Mouse (Mus musculus) midbrain, embryonic 11.5 days (tissue): ENCODE data around the gene Tasp1. TPM values are rescaled to one million over a fixed set of nuclear protein-coding genes. Genes with fewer than 3 reads are reported as not detected.
A peak's percentile ranks its signal among the peaks of the same experiment; 100 is the strongest.
"Not testable (repeated sequence)": the region's sequence is repeated elsewhere in the genome, so short reads cannot be mapped to it uniquely, and the experiment has no call there.

Source experiments
- ATAC-seq: fragments of 200-750 bp; cut with Nextera tagmentation; 2 replicates; pipeline ENCODE4 v1.8.0; 2017; ENCODE audit warnings: moderate TSS enrichment, moderate library complexity; ENCODE audit not compliant: low FRiP score
- DNase-seq: peaks from one replicate; pipeline ENCODE4 v3.0.0; 2015; ENCODE audit warnings: low spot score; ENCODE audit errors: missing footprints
- H3K27ac ChIP-seq: fragments of 300-500 bp; sonication (generic); 2 replicates; pipeline ENCODE4 v1.5.1; 2014; ENCODE audit warnings: low read depth, low read length
- H3K27me3 ChIP-seq: fragments of 300-500 bp; sonication (generic); 2 replicates; pipeline ENCODE4 v1.6.1; 2014; ENCODE audit warnings: mild to moderate bottlenecking, low read length, moderate library complexity, mixed read lengths; ENCODE audit not compliant: control insufficient read depth, insufficient read depth
- H3K36me3 ChIP-seq: fragments of 300-500 bp; sonication (generic); 2 replicates; pipeline ENCODE4 v1.6.1; 2014; ENCODE audit warnings: mild to moderate bottlenecking, low read length, moderate library complexity, mixed read lengths; ENCODE audit not compliant: control insufficient read depth, insufficient read depth
- H3K4me1 ChIP-seq: fragments of 300-500 bp; sonication (generic); 2 replicates; pipeline ENCODE4 v1.6.1; 2014; ENCODE audit warnings: low read length; ENCODE audit not compliant: control insufficient read depth, insufficient read depth
- H3K4me2 ChIP-seq: fragments of 300-500 bp; sonication (generic); 2 replicates; pipeline ENCODE4 v1.6.1; 2014; ENCODE audit warnings: mild to moderate bottlenecking, moderate library complexity
- H3K4me3 ChIP-seq: fragments of 300-500 bp; sonication (generic); 2 replicates; pipeline ENCODE4 v1.5.1; 2014; ENCODE audit warnings: low read depth, low read length
- H3K9ac ChIP-seq: fragments of 300-500 bp; sonication (generic); 2 replicates; pipeline ENCODE4 v1.6.1; 2014; ENCODE audit warnings: low read length
- H3K9me3 ChIP-seq: fragments of 300-500 bp; sonication (generic); 2 replicates; pipeline ENCODE4 v1.6.1; 2016; ENCODE audit warnings: low read length; ENCODE audit not compliant: control insufficient read depth
- WGBS: fragments of 180-500 bp; shearing (Covaris S2); extraction: QIAGEN DNeasy Blood & Tissue Kit; methylation state at CpG from one replicate; pipeline ENCODE4 v1.1.7; 2014; 5-methylcytosine and 5-hydroxymethylcytosine counted together
- polyA plus RNA-seq: library from polyadenylated mRNA; unstranded; fragments of >200 nt; fragmentation: Nextera tagmentation; extraction: Ambion mirVana; gene quantifications from 2 replicates; pipeline ENCODE4 v1.2.1, GENCODE M21; 2014

Tasp1 gene
- polyA plus RNA-seq, 1 experiment from 2014 or later, result 14.8 TPM

- WGBS, result 85% methylated on average over 4 of the region's 4 CpGs
- H3K4me2 ChIP-seq, result no peak overlapping the region
- no peaks in the 10 kb centered on the region for H3K36me3 ChIP-seq
- H3K27ac ChIP-seq, result no peak overlapping the region
- DNase-seq, result no peak
- H3K9me3 ChIP-seq, result no peaks in the 10 kb centered on the region
- H3K4me3 ChIP-seq, result no peak overlapping the region
- no peaks in the 10 kb centered on the region for H3K27me3 ChIP-seq
- no peak for ATAC-seq
- H3K4me1 ChIP-seq, result no peaks in the 10 kb centered on the region
- no peak overlapping the region for H3K9ac ChIP-seq
These were observed 132.5 kb downstream of the Tasp1 start for GRCm38 (mm10) chr2:139934033-139934572.

- H3K4me1 ChIP-seq, result no peaks in the 10 kb centered on the region
- H3K4me3 ChIP-seq, result no peak overlapping the region
- H3K27ac ChIP-seq, result no peak overlapping the region
- 79% methylated on average over 2 of the region's 2 CpGs for WGBS
- no peak for ATAC-seq
- no peaks in the 10 kb centered on the region for H3K27me3 ChIP-seq
- no peak overlapping the region for H3K9ac ChIP-seq
- DNase-seq, result no peak
- no peaks in the 10 kb centered on the region for H3K9me3 ChIP-seq
- H3K36me3 ChIP-seq, result no peaks in the 10 kb centered on the region
- no peak overlapping the region for H3K4me2 ChIP-seq
These were observed 134.4 kb downstream of the Tasp1 start for GRCm38 (mm10) chr2:139932211-139932610.

- H3K4me3 ChIP-seq, result no peak overlapping the region
- WGBS, result 0% methylated on average over 1 of the region's 1 CpGs
- H3K27me3 ChIP-seq, result no peaks in the 10 kb centered on the region
- H3K9me3 ChIP-seq, result no peaks in the 10 kb centered on the region
- H3K9ac ChIP-seq, result no peak overlapping the region
- no peaks in the 10 kb centered on the region for H3K36me3 ChIP-seq
- H3K27ac ChIP-seq, result no peak overlapping the region
- H3K4me2 ChIP-seq, result no peak overlapping the region
- DNase-seq (no peak), ATAC-seq (0 out of 2 replicates have a peak, but pooled peaks have one; percentile 33)
- no peaks in the 10 kb centered on the region; the same call in 1 of the 2 replicates for H3K4me1 ChIP-seq
These were observed 141.7 kb downstream of the Tasp1 start for GRCm38 (mm10) chr2:139924937-139925336.

GRCm38 (mm10) chr2:139921395-139921794 is 145.2 kb downstream of the Tasp1 start:
- not testable (repeated sequence) for H3K4me3 ChIP-seq, H3K36me3 ChIP-seq, H3K4me1 ChIP-seq, H3K9me3 ChIP-seq, H3K9ac ChIP-seq, H3K27me3 ChIP-seq, ATAC-seq, H3K27ac ChIP-seq, H3K4me2 ChIP-seq
- DNase-seq, result peak; percentile 54

GRCm38 (mm10) chr2:139919757-139920156 is 146.8 kb downstream of the Tasp1 start:
- H3K36me3 ChIP-seq, result no peaks in the 10 kb centered on the region
- H3K27me3 ChIP-seq, result no peaks in the 10 kb centered on the region
- ATAC-seq, result no peak
- no peak overlapping the region for H3K9ac ChIP-seq
- H3K27ac ChIP-seq, result no peak overlapping the region
- H3K4me1 ChIP-seq, result no peaks in the 10 kb centered on the region
- DNase-seq, result peak; percentile 0
- no peak overlapping the region for H3K4me2 ChIP-seq
- no peak overlapping the region for H3K4me3 ChIP-seq
- H3K9me3 ChIP-seq, result no peaks in the 10 kb centered on the region
- WGBS, result 86% methylated on average over 2 of the region's 2 CpGs

GRCm38 (mm10) chr2:139906441-139907157 is 160.0 kb downstream of the Tasp1 start:
- Histone ChIP-seq H3K36me3 (no peaks in the 10 kb centered on the region), H3K4me1 (no peaks in the 10 kb centered on the region), H3K9ac (no peak overlapping the region), H3K9me3 (no peaks in the 10 kb centered on the region), H3K27ac (no peak overlapping the region), H3K4me2 (no peak overlapping the region), H3K4me3 (no peak overlapping the region), H3K27me3 (no peaks in the 10 kb centered on the region)
- DNase-seq, result no peak
- 85% methylated on average over 9 of the region's 9 CpGs for WGBS
- ATAC-seq, result no peak

- Histone ChIP-seq H3K27me3 (no peaks in the 10 kb centered on the region), H3K27ac (no peak overlapping the region), H3K4me1 (no peaks in the 10 kb centered on the region), H3K4me2 (no peak overlapping the region), H3K9me3 (no peaks in the 10 kb centered on the region), H3K9ac (no peak overlapping the region), H3K4me3 (no peak overlapping the region), H3K36me3 (no peaks in the 10 kb centered on the region)
- no peak for ATAC-seq
- DNase-seq, result peak; percentile 31
These were observed 175.1 kb downstream of the Tasp1 start for GRCm38 (mm10) chr2:139891405-139892089.

- H3K9me3 ChIP-seq, result no peaks in the 10 kb centered on the region
- no peaks in the 10 kb centered on the region for H3K36me3 ChIP-seq
- H3K27ac ChIP-seq, result no peak overlapping the region
- ATAC-seq, result no peak
- H3K27me3 ChIP-seq, result no peaks in the 10 kb centered on the region
- WGBS, result 81% methylated on average over 4 of the region's 4 CpGs
- no peak overlapping the region for H3K9ac ChIP-seq
- no peak for DNase-seq
- H3K4me2 ChIP-seq, result no peak overlapping the region
- H3K4me3 ChIP-seq, result no peak overlapping the region
- no peaks in the 10 kb centered on the region for H3K4me1 ChIP-seq
These were observed 182.4 kb downstream of the Tasp1 start for GRCm38 (mm10) chr2:139884264-139884637.

- Histone ChIP-seq H3K9ac (no peak overlapping the region), H3K36me3 (no peaks in the 10 kb centered on the region), H3K9me3 (no peaks in the 10 kb centered on the region), H3K27me3 (no peaks in the 10 kb centered on the region), H3K4me2 (no peak overlapping the region), H3K27ac (no peak overlapping the region), H3K4me3 (no peak overlapping the region), H3K4me1 (no peaks in the 10 kb centered on the region)
- DNase-seq (peak; percentile 49), ATAC-seq (no peak)
- WGBS, result 93% methylated on average over 7 of the region's 7 CpGs
These were observed 182.9 kb downstream of the Tasp1 start for GRCm38 (mm10) chr2:139883581-139884263.
